Mouse (Mus musculus) limb, embryonic 14.5 days (tissue): ENCODE data around the gene Rab28. TPM values are rescaled to one million over a fixed set of nuclear protein-coding genes. Genes with fewer than 3 reads are reported as not detected.

ENCODE experiments used
- ATAC-seq: fragments of 200-750 bp; cut with Nextera tagmentation; 2 replicates; pipeline ENCODE4 v1.8.0; 2017; ENCODE audit warnings: low read depth, moderate number of reproducible peaks, moderate TSS enrichment; ENCODE audit not compliant: low FRiP score
- DNase-seq: peaks from one replicate; pipeline ENCODE4 v3.0.0-alpha.2; 2015; ENCODE audit warnings: low spot score
- H3K27ac ChIP-seq: fragments of 300-500 bp; sonication (generic); replicated peaks from 2 replicates; pipeline ENCODE4 v1.5.1; 2014; ENCODE audit warnings: low read depth, mild to moderate bottlenecking, low read length, moderate library complexity, mixed read lengths
- H3K27me3 ChIP-seq: fragments of 300-500 bp; sonication (generic); 2 replicates; pipeline ENCODE4 v1.6.1; 2014; ENCODE audit warnings: low read length, mixed read lengths; ENCODE audit not compliant: control insufficient read depth, insufficient read depth
- H3K36me3 ChIP-seq: fragments of 300-500 bp; sonication (generic); 2 replicates; pipeline ENCODE4 v1.6.1; 2014; ENCODE audit warnings: mild to moderate bottlenecking, low read length, moderate library complexity, mixed read lengths; ENCODE audit not compliant: control insufficient read depth, insufficient read depth
- H3K4me1 ChIP-seq: fragments of 300-500 bp; sonication (generic); 2 replicates; pipeline ENCODE4 v1.6.1; 2014; ENCODE audit warnings: antibody characterized with exemption, low read length, mixed read lengths; ENCODE audit not compliant: control insufficient read depth, insufficient read depth
- H3K4me2 ChIP-seq: fragments of 300-500 bp; sonication (generic); replicated peaks from 2 replicates; pipeline ENCODE4 v1.6.1; 2014; ENCODE audit warnings: low read depth, mild to moderate bottlenecking, low read length, moderate library complexity; ENCODE audit not compliant: severe bottlenecking
- H3K4me3 ChIP-seq: fragments of 300-500 bp; sonication (generic); replicated peaks from 2 replicates; pipeline ENCODE4 v1.5.1; 2014; ENCODE audit warnings: low read length
- H3K9ac ChIP-seq: fragments of 300-500 bp; sonication (generic); 2 replicates; pipeline ENCODE4 v1.6.1; 2014; ENCODE audit warnings: mild to moderate bottlenecking, low read depth, low read length, moderate library complexity; ENCODE audit not compliant: severe bottlenecking
- H3K9me3 ChIP-seq: fragments of 300-500 bp; sonication (generic); 2 replicates; pipeline ENCODE4 v1.6.1; 2016; ENCODE audit warnings: low read length; ENCODE audit not compliant: control insufficient read depth
- POLR2A ChIP-seq: fragments of 200-500 bp; IDR thresholded peaks from 2 replicates; pipeline ENCODE4 v1.8.0; 2012; ENCODE audit warnings: inconsistent platforms, mild to moderate bottlenecking, moderate library complexity, borderline replicate concordance; ENCODE audit not compliant: insufficient read depth, insufficient read length; ENCODE audit errors: extremely low read depth
- WGBS: fragments of 180-500 bp; shearing (Covaris S2); extraction: QIAGEN DNeasy Blood & Tissue Kit; methylation state at CpG from one replicate; pipeline ENCODE4 v1.1.7; 2014; 5-methylcytosine and 5-hydroxymethylcytosine counted together
- polyA plus RNA-seq, 2 experiments: library from polyadenylated mRNA; depleted of rRNA in 1 of 2; stranded (reverse) in 1 of 2; unstranded in 1 of 2; fragments of >200 nt; fragmentation: Nextera tagmentation in 1 of 2; extraction: Ambion mirVana in 1 of 2; gene quantifications; 2 replicates each; pipeline versions ENCODE4 v1.2.1 to v1.2.3; 2012 to 2014

The Rab28 gene
- polyA plus RNA-seq, 2 experiments = 63.0 to 87.0 TPM

DNA sequence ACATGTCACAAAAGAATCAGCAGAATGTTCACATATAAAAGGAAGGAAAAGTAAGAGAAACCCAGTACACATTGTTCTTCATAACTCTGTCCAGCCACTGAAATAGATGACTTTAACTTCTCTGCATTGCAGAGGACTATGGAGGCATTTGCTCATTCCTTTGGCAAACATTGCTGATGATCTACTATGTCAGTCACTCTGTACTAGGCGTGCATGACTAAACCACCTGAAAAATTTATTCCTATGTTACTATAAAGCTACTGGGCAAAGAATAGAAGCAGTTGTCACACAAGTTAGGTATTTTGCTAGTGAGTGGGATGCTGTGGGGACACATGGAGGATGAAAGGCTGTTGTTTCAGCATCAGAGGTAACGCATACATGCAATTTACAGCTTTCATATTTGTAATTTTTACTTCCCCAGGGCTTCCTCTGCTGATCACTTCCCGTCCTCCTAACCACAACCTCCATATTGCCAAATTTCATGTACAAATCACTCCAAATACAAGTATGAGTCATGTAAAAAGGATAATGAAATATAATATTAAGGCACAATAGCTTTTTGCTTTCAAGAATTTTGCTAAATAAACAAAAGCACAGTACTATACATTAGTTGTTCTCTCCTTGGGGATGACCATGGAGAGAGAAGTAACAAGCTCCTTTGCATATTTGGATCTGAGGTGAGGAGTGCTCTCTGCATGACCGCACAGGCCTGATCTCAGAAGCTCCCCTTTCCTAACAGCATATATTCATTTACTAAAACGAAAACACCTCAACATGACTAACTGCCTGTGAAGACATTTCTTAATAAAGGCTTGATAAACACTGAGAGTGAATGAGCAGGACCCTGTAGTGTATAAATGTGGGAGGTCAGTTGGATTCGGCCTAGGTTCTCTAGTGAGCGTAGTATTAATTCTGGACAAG is 80.5 kb downstream of the Rab28 start:
- DNase-seq = no peak
- no peaks in the 10 kb centered on the region; the same call in none of the 2 replicates for H3K36me3 ChIP-seq
- H3K4me3 ChIP-seq = no peak overlapping the region
- no peaks in the 10 kb centered on the region for H3K27me3 ChIP-seq
- no peak for TF ChIP-seq POLR2A
- no peak overlapping the region for H3K4me2 ChIP-seq
- H3K9ac ChIP-seq = no peak overlapping the region
- H3K4me1 ChIP-seq = no peaks in the 10 kb centered on the region
- no peak for ATAC-seq
- 86% methylated on average over 7 of the region's 7 CpGs for WGBS
- H3K9me3 ChIP-seq = no peaks in the 10 kb centered on the region
- no peak overlapping the region for H3K27ac ChIP-seq

DNA sequence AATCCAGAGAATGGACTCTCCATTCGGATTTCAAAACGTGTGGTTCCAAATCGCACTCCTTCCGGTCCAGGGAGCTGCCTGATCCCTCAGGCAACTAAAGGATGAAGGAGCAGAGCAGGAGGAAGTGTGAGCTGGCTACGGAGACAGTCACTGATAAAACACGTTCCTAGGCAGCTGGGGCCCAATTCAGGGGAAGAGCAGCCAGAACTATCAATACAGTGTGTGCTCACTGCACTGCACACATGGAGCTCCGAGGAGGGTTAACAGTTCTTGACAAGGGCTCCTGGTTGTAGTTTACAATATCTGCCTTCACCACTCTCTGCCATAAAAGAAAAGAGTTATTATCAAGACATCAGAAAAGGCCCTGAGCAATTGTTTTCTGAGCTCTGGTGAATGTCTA is 82.4 kb downstream of the Rab28 start:
- Histone ChIP-seq H3K27ac (no peak overlapping the region), H3K27me3 (no peaks in the 10 kb centered on the region), H3K4me1 (no peaks in the 10 kb centered on the region), H3K36me3 (no peaks in the 10 kb centered on the region; the same call in none of the 2 replicates), H3K9me3 (no peaks in the 10 kb centered on the region), H3K4me3 (no peak overlapping the region), H3K4me2 (no peak overlapping the region), H3K9ac (no peak overlapping the region)
- TF ChIP-seq POLR2A = no peak
- DNase-seq = no peak
- ATAC-seq = no peak
- whole genome bisulfite sequencing = 58% methylated on average over 7 of the region's 7 CpGs

DNA sequence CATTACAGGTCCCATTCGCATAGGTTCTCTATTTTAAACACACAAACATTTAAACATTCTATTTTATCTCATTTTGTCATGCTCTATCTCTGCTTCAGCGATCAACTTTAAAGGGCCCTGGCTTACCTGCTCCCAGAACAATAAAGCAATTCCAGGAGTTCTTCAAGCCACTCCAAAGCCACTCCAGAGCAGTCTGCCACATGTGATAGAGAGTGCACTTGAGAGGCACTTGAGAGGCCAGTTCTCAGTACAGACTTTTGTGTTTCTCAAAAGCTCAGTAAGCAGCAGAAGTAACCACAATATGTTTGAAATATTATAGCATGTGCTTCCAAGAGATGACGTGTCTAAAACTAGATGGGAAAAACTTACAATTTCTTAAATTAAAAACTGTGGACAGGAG is 86.2 kb downstream of the Rab28 start:
- DNase-seq = no peak
- no peak for ATAC-seq
- 93% methylated on average over 3 of the region's 3 CpGs for WGBS

DNA sequence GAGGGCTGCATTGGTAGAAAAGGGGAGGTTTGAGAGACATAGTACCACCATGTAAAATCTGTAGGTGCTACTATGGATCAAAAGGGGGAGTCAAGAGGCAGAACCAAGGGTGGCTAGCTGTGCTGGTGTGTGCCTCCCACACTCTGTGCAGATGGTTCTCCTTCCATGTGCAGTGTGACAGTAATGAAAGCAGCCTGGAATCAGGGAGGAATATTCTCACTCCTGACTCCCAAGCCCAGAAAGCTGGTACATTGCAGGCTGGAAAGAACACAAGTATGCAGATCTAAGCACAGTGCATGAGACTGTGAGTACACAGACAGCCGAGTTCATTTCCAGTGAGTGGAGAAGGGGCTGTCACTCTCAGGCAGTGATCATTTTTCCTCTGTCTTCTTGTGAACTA is 89.0 kb downstream of the Rab28 start:
- DNase-seq = no peak
- no peak overlapping the region for H3K4me3 ChIP-seq
- 100% methylated on average over 1 of the region's 1 CpGs for WGBS
- H3K9ac ChIP-seq = no peak overlapping the region
- ATAC-seq = no peak
- no peaks in the 10 kb centered on the region for H3K27me3 ChIP-seq
- H3K27ac ChIP-seq = no peak overlapping the region
- H3K4me1 ChIP-seq = no peaks in the 10 kb centered on the region
- TF ChIP-seq POLR2A = no peak
- no peaks in the 10 kb centered on the region for H3K9me3 ChIP-seq
- no peak overlapping the region for H3K4me2 ChIP-seq
- no peaks in the 10 kb centered on the region for H3K36me3 ChIP-seq

More for the DNA sequence above, 86.2 kb downstream of the Rab28 start:
- H3K9me3 ChIP-seq = no peaks in the 10 kb centered on the region
- H3K4me3 ChIP-seq = no peak overlapping the region
- no peak for TF ChIP-seq POLR2A
- H3K27me3 ChIP-seq = no peaks in the 10 kb centered on the region
- H3K4me2 ChIP-seq = no peak overlapping the region
- H3K9ac ChIP-seq = no peak overlapping the region
- no peaks in the 10 kb centered on the region; the same call in 1 of the 2 replicates for H3K36me3 ChIP-seq
- H3K27ac ChIP-seq = no peak overlapping the region
- no peaks in the 10 kb centered on the region for H3K4me1 ChIP-seq

DNA sequence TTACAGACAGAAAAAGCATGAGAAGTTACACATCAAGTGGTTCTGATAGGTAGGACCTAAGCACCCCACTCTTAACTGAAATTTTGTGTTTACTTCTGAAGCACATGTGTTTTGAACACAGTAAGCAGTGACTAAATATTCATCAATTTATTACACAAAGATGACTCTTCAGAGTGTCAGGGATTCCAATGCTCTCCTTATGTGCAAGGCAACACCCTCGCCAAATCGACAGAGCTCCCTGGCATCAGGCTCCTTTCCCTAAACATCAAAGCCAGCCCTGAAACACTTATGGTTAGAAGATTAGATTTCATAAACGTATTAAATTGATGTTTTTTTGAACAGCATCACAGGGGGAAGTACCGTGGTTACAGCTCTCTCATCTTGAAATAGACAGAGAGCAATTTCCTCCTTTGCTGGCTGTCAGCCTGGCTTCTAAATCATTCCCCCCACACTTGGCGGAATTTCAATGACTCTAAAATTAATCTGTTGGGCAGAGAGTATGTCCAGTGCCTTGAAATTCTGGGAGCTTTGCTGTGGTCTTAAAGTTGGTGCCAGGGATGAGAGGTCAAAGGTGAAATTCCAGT is 97.4 kb downstream of the Rab28 start:
- H3K36me3 ChIP-seq = no peaks in the 10 kb centered on the region
- H3K9ac ChIP-seq = no peak overlapping the region
- WGBS = 43% methylated on average over 5 of the region's 5 CpGs
- no peak overlapping the region for H3K4me3 ChIP-seq
- ATAC-seq (no peak), DNase-seq (no peak)
- H3K4me1 ChIP-seq = no peaks in the 10 kb centered on the region
- H3K4me2 ChIP-seq = no peak overlapping the region
- H3K9me3 ChIP-seq = no peaks in the 10 kb centered on the region
- H3K27me3 ChIP-seq = no peaks in the 10 kb centered on the region
- no peak for TF ChIP-seq POLR2A
- H3K27ac ChIP-seq = no peak overlapping the region
